Mouse (Mus musculus): ENCODE results near the gene Srm. TPM values are rescaled to one million over a fixed set of nuclear protein-coding genes. Genes with fewer than 3 reads are reported as not detected.

The Srm gene
- total RNA-seq, 2 experiments from 2014 or later: 68.4 to 70.0 TPM

- no peak for DNase-seq
Measured at GRCm38 (mm10) chr4:148602357-148603120, 11.2 kb downstream of the Srm start, which contains the start of gene Masp2. Gene Masp2, plus strand, starts transcription at chr4:148602554.

- DNase-seq: peak in 1 of 2 experiments; percentile 19
Measured at GRCm38 (mm10) chr4:148603376-148604139, 12.3 kb downstream of the Srm start.

- DNase-seq: peak; percentile 63 to 70
Measured at GRCm38 (mm10) chr4:148604141-148604540, 12.8 kb downstream of the Srm start.

DNA sequence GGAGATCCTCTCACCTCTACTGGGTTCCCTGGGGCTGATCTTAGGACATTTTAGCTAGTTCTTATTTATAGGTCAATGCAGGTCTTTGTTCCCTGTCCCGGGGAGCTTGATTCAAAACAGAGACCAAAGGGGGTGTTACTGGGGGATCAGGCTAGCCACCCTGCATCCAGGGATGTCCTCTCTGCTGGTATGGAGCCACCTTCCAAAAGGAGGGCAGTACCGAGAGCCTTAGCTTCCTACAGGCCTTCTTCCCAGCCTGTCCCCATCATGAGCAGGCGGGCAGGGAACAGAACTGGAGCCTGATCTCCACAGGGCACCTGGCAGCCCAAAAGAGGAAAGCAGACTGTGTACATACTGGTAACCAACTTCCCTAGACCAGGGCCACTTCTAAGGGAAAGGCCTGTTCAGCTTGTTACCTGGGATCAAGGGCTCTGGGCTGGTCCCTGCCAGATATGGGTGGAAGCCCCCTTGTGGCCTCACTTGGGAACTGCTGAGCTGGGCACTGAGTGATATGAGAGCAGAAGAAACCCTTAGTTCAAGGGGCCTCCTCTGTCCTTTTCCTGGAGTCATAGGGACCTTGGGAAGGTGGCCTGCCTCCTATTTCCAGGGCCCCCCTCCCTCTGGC, 13.3 kb downstream of the Srm start:
- DNase-seq: peak; percentile 45

DNA sequence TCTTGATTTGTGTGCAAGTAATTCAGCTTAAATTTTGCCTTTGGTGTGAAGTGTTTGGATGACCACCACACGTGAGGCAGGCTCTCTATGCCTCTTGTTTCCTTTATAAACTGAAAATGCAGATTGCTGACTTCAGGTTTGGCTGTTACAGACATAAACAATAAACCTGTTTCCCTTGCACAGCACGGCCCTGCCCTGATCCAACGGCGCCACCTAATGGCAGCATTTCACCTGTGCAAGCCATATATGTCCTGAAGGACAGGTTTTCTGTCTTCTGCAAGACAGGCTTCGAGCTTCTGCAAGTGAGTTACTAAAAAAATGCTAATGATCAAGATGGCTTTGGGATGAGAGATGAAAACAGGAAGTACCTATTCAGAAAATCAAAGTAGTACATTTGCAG, 16.5 kb downstream of the Srm start:
- DNase-seq: peak; percentile 72 to 75

- no peak for DNase-seq
Measured at GRCm38 (mm10) chr4:148609805-148610204, 18.5 kb downstream of the Srm start.

DNA sequence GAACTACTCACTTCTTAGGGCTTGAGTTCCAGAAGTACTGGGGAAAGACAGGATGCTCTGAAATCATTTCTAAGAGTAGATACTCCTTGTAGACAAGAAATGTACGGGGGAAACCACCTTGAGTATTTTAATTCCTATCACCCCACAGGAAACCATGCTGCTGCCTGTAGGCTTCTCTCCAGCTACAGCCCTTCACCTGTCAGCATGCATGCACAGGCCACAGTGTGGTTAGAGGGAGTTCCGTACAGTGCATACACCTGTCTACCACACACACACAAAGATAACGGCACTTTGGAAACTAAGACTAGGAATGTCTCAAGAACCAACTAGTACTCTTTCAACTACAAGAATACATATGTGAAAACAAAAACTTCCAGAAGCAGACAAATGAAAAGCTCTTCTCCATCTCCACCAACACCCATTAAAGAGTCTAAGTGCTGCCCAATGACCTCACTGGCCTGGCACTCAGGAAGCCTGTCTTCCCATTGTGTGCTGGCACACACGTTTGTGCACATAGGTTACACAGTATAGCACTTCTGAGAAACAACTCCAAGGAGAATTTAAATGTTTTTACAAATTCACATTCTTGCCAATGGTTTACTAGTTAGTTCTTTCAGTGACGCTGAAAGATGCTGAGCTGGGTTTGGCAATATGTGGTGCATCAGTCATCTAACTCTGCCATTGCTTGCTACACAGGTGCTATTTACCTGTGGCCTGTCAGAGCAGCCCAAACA, 19.5 kb downstream of the Srm start:
- DNase-seq: no peak

- DNase-seq: no peak
Measured at GRCm38 (mm10) chr4:148612557-148612956, 21.3 kb downstream of the Srm start.

- DNase-seq: no peak
Measured at GRCm38 (mm10) chr4:148613738-148614137, 22.4 kb downstream of the Srm start.

DNA sequence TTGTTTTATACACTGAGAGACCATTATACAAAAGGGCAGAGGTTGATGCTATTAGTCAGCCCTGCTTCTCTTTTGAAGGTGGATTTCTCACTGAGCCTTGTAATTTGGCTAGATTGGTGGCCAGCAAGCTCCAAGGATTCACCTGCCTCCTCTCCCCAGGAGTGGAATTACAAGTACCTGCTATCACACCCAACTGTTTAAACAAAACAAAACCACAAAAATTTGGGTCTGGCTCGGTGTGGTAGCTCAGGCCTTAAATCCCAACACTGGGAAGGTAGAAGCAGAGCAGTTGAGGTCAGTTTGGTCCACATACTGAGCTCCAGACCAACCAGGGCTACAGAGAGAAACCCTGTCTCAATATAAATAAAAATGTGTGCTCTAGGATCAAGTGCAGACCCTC, 28.5 kb downstream of the Srm start:
- no peak for DNase-seq

DNA sequence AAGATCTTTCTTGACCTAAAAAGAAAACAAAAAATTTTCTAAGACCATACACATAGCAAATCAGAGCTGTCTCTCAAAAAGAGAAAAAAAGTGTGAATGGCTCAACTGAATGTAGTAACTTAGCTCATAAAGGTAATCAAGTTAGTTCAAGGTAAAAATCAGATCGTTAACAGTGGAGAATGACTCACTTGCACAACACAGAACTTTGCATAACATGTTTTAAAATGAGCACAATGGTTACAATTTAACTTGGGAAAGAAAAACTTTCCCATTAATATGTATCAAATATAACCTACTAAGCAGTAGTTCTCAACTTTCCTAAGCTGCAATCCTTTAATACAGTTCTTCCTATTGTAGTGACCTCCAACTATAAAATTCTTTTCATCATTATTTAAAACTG, 29.4 kb downstream of the Srm start:
- DNase-seq: no peak

GRCm38 (mm10) chr4:148622485-148622884, 31.2 kb downstream of the Srm start:
- no peak for DNase-seq

GRCm38 (mm10) chr4:148623609-148624008, 32.3 kb downstream of the Srm start:
- DNase-seq: no peak

DNA sequence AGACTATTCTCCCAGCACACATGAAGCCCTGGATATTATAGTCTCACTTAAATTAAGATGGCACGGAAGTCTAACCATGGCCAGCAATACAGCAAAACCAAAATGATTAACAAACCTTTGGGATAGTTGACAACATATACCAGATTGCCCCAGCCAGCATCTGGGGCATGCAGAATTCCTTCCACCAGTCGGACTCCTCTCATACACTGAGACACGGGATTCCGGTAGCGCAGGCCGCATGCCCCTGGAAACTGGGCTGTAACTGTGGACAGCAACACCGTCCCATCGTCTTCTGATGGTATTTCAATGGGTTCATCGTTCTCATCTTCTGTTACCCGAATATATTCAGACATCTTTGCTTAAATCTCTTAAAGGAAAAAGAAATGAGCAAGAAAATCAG, 33.7 kb downstream of the Srm start:
- no peak for DNase-seq

DNA sequence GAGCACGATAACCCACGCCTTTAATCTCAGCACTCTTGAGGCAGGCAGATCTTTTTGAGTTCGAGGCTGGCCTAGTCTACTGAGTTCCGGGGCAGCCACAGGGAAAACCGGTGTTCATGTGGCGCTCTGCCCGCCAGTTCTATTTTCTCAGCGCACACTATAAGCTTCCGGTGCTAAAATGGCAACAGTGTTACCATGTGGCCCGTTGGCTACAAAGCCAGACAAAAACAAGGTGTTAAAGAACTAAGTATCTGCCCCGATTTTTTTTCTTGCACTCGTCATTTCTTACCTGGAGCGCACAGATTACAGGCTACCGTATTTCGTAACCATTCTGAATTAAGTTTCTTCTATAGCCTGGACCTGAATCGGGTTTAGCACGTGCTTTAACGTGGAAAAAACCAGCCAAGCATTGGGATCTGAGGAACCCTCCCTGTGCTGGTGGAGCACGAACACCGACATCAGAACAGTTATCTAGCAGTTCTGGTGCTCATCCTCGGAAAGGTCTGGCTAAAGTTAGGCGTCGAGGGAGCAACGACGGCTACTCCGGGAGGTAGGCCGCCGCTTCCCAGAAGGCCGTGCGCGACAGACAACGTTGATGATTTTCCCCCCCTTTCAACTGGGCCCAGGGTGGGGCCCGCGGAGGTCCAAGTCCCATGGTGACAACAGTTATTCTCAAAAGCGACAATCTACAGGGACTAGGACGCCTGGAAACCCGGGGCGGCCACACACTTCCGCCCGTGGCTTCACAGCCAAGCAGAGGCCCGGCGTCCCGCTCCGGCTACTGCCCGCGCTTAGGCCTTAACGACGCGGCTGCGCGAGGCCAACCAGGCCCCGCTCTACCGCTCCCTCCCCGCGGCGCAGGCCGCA, 34.7 kb downstream of the Srm start:
- no peak for DNase-seq

DNA sequence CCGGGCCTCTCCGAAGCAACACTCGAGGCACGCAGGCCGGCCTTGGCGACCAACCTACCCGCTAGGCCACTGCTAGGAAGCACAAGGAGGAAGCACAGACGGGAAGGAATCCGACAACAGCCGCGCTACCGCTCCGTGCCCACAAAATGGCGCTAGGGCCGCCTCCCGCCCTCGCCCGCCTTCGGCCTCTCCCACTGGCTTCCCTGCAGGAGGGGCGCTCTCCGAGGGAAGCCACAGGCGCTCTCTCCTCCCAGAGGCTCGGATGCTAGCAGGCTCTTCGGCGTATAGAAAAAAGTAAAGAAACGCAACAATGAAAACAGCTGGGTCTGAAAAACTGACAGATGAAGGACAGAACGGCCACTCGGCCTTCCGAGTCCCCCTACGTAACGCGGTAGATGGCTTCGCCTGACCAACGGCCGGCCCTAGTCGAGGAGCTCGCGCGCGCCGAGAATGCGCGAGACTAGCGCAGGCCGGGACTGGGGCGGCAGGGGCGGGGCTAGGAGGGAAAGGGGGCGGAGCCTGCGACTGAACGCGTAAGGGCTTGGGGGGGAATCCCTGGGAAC, 35.4 kb downstream of the Srm start, which contains the start of gene Tardbp:
TSS of gene Tardbp (minus strand) at position 397 of the 563 bp plus-strand sequence.
- DNase-seq: peak; percentile 92 to 94

DNA sequence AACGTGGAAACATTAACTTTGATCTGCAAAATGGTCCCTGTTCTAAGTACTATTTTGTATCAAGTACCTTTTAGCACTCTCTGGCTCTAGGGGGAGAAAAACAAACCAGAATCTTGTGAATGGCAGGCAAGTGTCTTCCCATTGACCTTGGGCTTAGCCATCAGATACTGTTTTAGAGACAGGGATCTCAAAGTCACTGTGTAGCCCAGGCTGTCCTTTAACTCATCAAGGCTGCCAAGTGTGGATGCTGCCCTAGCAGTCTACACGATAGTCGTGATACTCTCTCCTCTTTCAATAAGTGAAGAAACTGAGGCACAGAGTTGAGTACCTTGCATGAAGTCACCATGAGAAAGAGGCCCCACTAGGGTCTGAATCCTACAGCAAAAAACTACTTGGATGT, 35.9 kb downstream of the Srm start:
- DNase-seq: no peak

GRCm38 (mm10) chr4:148632013-148632692, 40.9 kb downstream of the Srm start:
- DNase-seq: no peak

DNA sequence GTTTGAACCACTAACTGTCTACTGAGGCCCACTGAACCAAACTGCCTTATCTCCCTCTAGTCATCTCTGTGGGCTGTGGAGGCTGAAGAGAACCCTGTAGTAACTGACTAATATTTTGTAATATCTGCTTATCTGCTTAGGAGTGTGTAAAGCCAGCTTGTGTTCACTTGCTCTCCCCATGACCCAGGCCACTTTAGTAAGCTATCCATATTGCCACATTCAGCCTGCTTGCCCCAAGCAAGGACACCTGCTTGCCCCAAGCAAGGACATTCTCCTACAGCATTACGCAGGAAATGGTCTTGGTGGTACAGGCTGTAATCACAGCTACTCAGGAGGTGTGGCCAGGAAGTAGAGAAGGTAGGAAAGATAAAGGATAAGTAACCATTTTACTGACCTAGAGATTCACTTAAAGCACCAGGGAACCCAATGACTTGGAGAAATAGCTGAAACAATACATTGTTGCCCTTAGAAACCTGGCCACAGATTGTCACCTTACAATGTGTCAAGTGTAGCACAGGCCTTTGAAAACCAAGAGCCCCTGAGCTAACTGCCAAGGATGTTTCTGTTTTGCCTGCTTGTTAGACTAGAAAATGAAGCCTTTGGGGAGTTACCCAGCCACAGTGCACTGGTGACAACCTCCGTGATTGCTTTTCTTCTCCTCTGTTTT, 42.2 kb downstream of the Srm start:
- DNase-seq: no peak

DNA sequence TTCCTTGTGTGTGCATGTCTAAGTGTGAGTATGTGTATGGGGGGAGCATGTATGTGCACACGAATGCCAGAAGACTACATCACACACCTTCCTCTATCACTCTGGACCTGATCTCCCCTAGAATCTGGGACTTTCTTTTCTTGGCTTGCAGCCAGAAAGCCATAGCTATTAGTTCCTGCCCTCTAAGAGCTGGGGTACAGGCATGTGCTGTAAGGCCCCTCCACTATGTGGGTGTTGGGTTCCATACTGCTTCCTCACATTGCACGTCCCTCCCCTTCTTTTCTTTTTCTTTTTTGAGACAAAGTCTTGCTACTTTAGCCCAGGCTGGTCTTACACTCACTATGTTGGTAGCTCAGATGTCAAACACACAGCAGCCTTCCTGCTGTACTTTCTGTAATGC, 44.0 kb downstream of the Srm start:
- no peak for DNase-seq
